Mouse (Mus musculus) stomach, postnatal 0 days (tissue): Measurements from ENCODE around the gene Eml1.

Source experiments
- CTCF ChIP-seq: IDR thresholded peaks from 2 replicates; pipeline ENCODE4 v1.5.1; 2016; ENCODE audit warnings: antibody characterized with exemption, low read depth, mild to moderate bottlenecking, moderate library complexity
- EP300 ChIP-seq: optimal IDR thresholded peaks from 2 replicates; pipeline ENCODE3; 2016; ENCODE audit warnings: antibody characterized with exemption

DNA sequence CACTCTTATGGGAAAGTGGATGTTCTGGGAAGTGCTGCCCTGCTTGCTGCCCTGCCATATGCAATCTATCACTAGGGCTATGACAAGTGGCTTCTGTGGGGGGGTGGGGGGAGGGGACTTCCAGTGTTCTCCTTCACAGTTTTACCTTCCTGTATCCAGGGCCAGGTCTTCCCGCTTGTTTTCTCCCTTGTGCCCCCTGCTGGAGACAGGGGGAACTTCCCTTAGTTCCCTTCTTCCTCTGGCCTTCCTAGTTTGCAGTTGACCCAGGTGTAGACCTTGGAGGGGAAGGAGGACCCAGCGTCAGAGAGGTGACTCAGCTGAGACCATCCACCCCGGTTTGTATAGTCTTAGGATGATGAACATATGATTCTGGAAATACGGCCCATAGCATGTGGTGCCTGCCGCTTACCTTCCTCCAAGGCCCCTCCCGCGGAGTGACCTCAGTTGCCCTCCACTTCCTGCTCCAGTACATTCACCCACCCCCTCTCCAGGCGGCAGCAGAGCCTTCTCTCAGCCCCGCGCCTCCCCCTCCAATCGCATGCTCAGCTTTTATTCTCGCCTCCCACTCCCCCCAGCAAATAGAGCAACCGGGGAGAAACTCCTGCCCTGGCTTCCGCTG, 32.1 kb upstream of the Eml1 start:
- TF ChIP-seq CTCF (peak; percentile 88), EP300 (no peak)
